Mouse (Mus musculus): ENCODE measurements around the gene Lrmda. TPM values are rescaled to one million over a fixed set of nuclear protein-coding genes. Genes with fewer than 3 reads are reported as not detected.

Lrmda gene
- polyA plus RNA-seq, 1 experiment from 2014 or later = 0.20 TPM

DNA sequence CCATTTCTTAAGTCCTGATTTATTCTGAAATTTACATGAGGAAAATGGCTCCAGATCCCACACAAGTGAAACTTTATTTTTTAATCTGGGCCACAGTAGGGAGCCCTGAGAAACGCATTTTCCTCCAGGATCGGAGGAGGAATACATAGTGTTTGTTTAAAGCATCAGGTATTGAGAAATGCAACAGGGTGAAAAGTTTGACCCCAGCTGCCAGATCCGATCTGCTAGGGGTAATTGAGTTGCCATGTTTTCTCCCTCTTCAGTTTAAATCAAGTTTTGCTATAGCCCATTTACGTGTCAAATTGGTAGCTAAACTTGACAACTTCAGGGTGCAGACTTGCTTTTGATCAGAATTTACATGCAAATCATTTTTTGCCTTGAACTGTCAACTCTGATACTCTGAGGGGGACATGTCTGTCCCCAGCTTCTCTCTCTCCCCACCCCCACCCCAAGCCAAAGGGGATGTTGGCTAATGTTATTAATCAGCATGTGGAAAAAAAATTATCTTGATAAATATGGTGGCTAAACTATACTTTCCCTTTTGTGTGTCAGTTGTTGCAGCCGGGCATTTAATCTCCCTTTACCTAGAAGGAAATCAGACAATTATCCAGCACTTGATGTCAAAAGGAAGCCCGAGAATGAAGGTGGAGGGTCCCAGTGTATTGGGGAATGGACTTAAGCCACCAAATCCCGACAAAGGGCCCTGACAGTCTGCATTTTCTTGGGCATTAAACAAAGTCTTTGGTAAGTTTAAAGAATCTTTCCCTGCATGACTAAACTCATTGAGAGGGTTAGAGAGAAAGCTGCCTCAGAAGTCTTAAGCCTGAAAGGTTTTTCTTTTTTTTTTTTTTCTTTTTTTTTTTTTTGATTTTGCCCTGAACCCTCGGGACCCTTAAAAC, 94.2 kb downstream of the Lrmda start:
- Histone ChIP-seq H3K27ac (ENCODE audit: low read depth, low read length) (no peak overlapping the region), H3K4me2 (replicated peaks; ENCODE audit: low read depth, low read length) (no peak overlapping the region), H3K27me3 (ENCODE audit: control insufficient read depth, insufficient read depth, low read length) (no peaks in the 10 kb centered on the region), H3K9me3 (ENCODE audit: control insufficient read depth, low read length) (no peaks in the 10 kb centered on the region), H3K36me3 (ENCODE audit: control insufficient read depth, insufficient read depth, low read length) (no peaks in the 10 kb centered on the region), H3K4me3 (ENCODE audit: low read depth, low read length) (no peak overlapping the region), H3K4me1 (replicated peaks; ENCODE audit: control insufficient read depth, insufficient read depth, low read length) (no peaks in the 10 kb centered on the region; the same call in 1 of the 2 replicates), H3K9ac (ENCODE audit: low read depth, low read length) (no peak overlapping the region)
- WGBS = 13% methylated on average over 8 of the region's 8 CpGs
- no peak for DNase-seq (ENCODE audit: low spot score)
- ATAC-seq (ENCODE audit: low FRiP score) = no peak

DNA sequence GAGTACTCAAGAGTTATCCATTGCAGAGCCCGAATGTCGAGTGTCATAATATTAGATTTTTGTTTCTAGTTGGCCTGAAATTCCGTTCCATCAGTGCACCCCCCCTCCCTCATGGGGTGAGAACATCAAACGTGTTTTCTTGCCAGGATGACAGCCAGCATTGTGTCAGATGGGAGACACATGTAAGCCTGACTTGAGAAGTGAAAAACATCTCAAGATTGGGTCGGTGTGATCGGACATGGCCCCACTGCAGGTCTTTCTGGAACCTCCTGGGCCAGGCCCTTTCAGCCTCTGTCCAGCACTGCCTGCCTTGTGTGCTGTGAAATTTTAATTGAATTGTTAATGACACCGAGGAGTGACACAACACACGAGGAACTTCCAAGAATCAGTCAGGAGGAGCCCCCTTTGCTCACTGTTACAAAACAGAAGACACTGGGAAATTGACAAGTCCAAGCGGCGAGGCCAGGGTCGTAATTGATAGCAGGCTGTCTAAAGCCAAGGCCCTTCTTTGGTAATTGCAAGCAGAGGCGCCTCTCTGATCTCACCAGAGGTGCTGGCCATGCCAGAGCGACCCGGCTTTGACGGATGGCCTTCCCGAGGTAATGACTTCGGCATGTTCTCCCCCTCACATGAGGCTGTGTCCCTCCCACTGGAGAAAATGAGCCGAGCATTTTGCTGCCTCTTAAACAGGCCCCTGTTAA, 95.3 kb downstream of the Lrmda start:
- ATAC-seq (ENCODE audit: low FRiP score) (peak; percentile 51; the same call in 1 of the 2 replicates), DNase-seq (ENCODE audit: low spot score) (peak; percentile 64)
- no peak overlapping the region for H3K4me3 ChIP-seq (ENCODE audit: low read depth, low read length)
- 10% methylated on average over 18 of the region's 18 CpGs for WGBS
- no peaks in the 10 kb centered on the region for H3K27me3 ChIP-seq (ENCODE audit: control insufficient read depth, insufficient read depth, low read length)
- no peaks in the 10 kb centered on the region; the same call in 1 of the 2 replicates for H3K4me1 ChIP-seq (replicated peaks; ENCODE audit: control insufficient read depth, insufficient read depth, low read length)
- no peak overlapping the region for H3K27ac ChIP-seq (ENCODE audit: low read depth, low read length)
- no peak overlapping the region for H3K9ac ChIP-seq (ENCODE audit: low read depth, low read length)
- H3K9me3 ChIP-seq (ENCODE audit: control insufficient read depth, low read length) = no peaks in the 10 kb centered on the region
- no peak overlapping the region for H3K4me2 ChIP-seq (replicated peaks; ENCODE audit: low read depth, low read length)
- H3K36me3 ChIP-seq (ENCODE audit: control insufficient read depth, insufficient read depth, low read length) = no peaks in the 10 kb centered on the region

DNA sequence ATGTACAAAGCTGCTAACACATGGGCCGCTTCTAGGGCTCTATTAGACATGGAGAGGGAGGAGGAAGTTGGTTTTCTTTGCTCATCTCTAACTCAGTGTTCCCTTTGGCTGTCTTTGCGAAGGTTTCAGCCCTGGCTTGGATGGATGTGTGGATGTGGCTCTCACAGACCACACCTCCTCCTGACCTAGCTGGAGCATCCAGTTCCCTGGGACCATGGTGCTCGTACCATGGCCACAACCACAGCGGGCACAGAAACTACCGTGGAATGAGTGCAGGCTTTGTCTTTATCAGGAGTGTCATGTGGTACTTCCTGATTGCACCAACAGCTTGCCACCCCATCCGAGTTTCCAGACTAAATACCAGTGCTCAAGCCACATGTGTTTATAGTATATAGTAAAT, 98.6 kb downstream of the Lrmda start:
- Histone ChIP-seq H3K4me3 (ENCODE audit: low read depth, low read length) (no peak overlapping the region), H3K4me1 (replicated peaks; ENCODE audit: control insufficient read depth, insufficient read depth, low read length) (no peaks in the 10 kb centered on the region; the same call in 1 of the 2 replicates), H3K9ac (ENCODE audit: low read depth, low read length) (no peak overlapping the region), H3K27me3 (ENCODE audit: control insufficient read depth, insufficient read depth, low read length) (no peaks in the 10 kb centered on the region), H3K27ac (ENCODE audit: low read depth, low read length) (no peak overlapping the region), H3K9me3 (ENCODE audit: control insufficient read depth, low read length) (no peaks in the 10 kb centered on the region), H3K36me3 (ENCODE audit: control insufficient read depth, insufficient read depth, low read length) (no peaks in the 10 kb centered on the region), H3K4me2 (replicated peaks; ENCODE audit: low read depth, low read length) (no peak overlapping the region)
- 87% methylated on average over 6 of the region's 6 CpGs for WGBS
- DNase-seq (ENCODE audit: low spot score) = no peak
- ATAC-seq (ENCODE audit: low FRiP score) = no peak

DNA sequence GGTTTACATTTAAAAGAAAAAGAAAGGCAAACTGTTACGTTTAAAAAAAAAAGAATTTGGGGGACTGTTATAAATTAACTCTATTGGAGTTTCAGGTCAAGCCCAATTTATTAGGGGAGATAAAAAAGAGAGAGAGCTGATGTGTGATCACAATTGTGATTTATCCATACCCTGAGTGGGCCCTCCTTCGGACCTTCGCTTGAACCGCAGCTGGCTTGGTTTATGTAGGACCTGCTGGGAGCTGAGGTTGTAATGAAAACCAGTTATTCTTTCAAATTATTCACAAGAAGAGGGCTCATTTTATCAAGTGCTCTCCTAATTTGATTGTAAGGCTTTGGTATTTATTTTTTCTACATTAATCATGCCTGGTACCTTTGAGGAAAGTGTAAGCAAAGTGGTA, 99.0 kb downstream of the Lrmda start:
- ATAC-seq (ENCODE audit: low FRiP score) = no peak
- no peaks in the 10 kb centered on the region for H3K36me3 ChIP-seq (ENCODE audit: control insufficient read depth, insufficient read depth, low read length)
- H3K27ac ChIP-seq (ENCODE audit: low read depth, low read length) = no peak overlapping the region
- H3K27me3 ChIP-seq (ENCODE audit: control insufficient read depth, insufficient read depth, low read length) = no peaks in the 10 kb centered on the region
- no peaks in the 10 kb centered on the region; the same call in 1 of the 2 replicates for H3K4me1 ChIP-seq (replicated peaks; ENCODE audit: control insufficient read depth, insufficient read depth, low read length)
- H3K4me3 ChIP-seq (ENCODE audit: low read depth, low read length) = no peak overlapping the region
- no peaks in the 10 kb centered on the region for H3K9me3 ChIP-seq (ENCODE audit: control insufficient read depth, low read length)
- 69% methylated on average over 4 of the region's 4 CpGs for WGBS
- DNase-seq (ENCODE audit: low spot score) = no peak
- no peak overlapping the region for H3K4me2 ChIP-seq (replicated peaks; ENCODE audit: low read depth, low read length)
- H3K9ac ChIP-seq (ENCODE audit: low read depth, low read length) = no peak overlapping the region

DNA sequence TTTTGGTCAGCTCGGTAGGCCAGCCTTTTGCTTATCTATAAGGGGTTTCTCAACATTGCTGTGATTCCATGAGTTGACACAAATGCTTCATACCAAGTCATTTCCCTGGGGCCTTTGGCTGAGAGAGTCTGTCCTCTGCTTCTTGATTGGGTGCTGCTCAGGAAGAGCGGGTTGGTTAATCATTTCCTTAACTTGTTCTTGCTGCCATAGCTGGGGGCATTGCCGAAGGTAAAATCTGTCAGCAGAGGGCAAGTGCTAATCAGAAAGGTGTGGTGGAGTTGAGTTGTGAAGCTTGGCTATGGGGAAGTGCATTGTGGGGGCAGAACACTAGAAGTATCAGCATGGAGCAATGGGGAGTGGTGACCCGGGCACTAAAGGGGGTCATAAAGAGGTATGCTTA, 106.8 kb downstream of the Lrmda start:
- Histone ChIP-seq H3K27ac (ENCODE audit: low read depth, low read length) (no peak overlapping the region), H3K27me3 (ENCODE audit: control insufficient read depth, insufficient read depth, low read length) (no peaks in the 10 kb centered on the region), H3K9ac (ENCODE audit: low read depth, low read length) (no peak overlapping the region), H3K36me3 (ENCODE audit: control insufficient read depth, insufficient read depth, low read length) (no peaks in the 10 kb centered on the region), H3K4me2 (replicated peaks; ENCODE audit: low read depth, low read length) (no peak overlapping the region), H3K9me3 (ENCODE audit: control insufficient read depth, low read length) (no peaks in the 10 kb centered on the region), H3K4me3 (ENCODE audit: low read depth, low read length) (no peak overlapping the region), H3K4me1 (replicated peaks; ENCODE audit: control insufficient read depth, insufficient read depth, low read length) (no peaks in the 10 kb centered on the region)
- no peak for DNase-seq (ENCODE audit: low spot score)
- WGBS = 77% methylated on average over 4 of the region's 4 CpGs
- no peak for ATAC-seq (ENCODE audit: low FRiP score)

DNA sequence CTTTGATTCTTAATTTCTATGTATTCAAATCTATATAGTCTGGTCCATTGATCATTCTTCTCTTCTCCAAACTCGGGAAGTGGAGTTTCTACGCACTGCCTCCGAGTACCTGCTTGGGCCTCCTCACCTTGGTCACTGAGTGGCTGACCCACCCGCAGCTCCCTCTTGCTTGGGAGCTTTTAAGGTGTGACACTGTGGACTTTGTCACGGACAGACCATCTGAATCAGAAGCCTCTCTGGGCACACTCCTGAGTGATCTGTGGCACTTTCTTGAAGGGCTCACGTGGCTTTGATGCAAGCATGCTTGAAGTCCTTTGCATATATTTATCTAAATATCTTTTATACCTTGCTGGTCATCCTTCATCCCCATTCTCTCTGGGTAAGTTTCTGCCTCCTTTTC, 107.3 kb downstream of the Lrmda start:
- Histone ChIP-seq H3K4me1 (replicated peaks; ENCODE audit: control insufficient read depth, insufficient read depth, low read length) (no peaks in the 10 kb centered on the region), H3K27me3 (ENCODE audit: control insufficient read depth, insufficient read depth, low read length) (no peaks in the 10 kb centered on the region), H3K9ac (ENCODE audit: low read depth, low read length) (no peak overlapping the region), H3K36me3 (ENCODE audit: control insufficient read depth, insufficient read depth, low read length) (no peaks in the 10 kb centered on the region), H3K4me2 (replicated peaks; ENCODE audit: low read depth, low read length) (no peak overlapping the region), H3K4me3 (ENCODE audit: low read depth, low read length) (no peak overlapping the region), H3K27ac (ENCODE audit: low read depth, low read length) (no peak overlapping the region), H3K9me3 (ENCODE audit: control insufficient read depth, low read length) (no peaks in the 10 kb centered on the region)
- 91% methylated on average over 6 of the region's 6 CpGs for WGBS
- ATAC-seq (ENCODE audit: low FRiP score) (no peak), DNase-seq (ENCODE audit: low spot score) (no peak)

DNA sequence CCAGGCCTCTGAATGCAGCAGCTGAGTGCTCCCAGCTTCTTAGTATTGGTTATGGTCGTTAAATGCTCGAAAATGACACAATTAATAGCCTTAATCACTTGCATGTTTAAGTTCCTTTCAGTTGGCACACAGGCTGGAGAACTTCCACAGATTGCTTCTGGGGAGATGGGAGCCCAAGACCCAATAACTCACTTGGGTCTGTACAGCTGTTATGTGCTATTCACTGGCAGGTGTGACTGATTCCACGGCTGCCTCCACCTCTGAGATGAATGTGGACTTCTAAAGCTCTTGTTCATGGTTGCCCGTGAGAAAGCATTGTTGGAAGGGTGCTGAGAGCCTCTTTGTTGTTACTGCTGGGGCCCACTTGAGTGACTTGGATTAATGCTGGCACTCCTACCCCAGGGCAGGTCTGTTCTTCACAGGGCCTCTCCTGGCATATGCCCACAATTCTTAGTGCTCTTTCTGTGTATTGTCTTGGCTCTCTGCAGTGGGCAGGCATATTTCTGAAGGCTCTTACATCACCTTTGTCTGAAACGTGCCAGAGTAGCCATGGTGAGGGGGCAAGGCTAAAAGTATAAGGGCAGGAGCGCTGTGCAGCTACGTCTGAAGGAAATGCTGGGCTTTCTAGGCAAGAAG, 111.6 kb downstream of the Lrmda start:
- DNase-seq (ENCODE audit: low spot score) = no peak
- no peak overlapping the region for H3K4me3 ChIP-seq (ENCODE audit: low read depth, low read length)
- H3K27ac ChIP-seq (ENCODE audit: low read depth, low read length) = no peak overlapping the region
- no peak for ATAC-seq (ENCODE audit: low FRiP score)
- no peaks in the 10 kb centered on the region for H3K9me3 ChIP-seq (ENCODE audit: control insufficient read depth, low read length)
- no peak overlapping the region for H3K9ac ChIP-seq (ENCODE audit: low read depth, low read length)
- H3K27me3 ChIP-seq (ENCODE audit: control insufficient read depth, insufficient read depth, low read length) = no peaks in the 10 kb centered on the region
- H3K4me1 ChIP-seq (replicated peaks; ENCODE audit: control insufficient read depth, insufficient read depth, low read length) = no peaks in the 10 kb centered on the region
- 67% methylated on average over 7 of the region's 7 CpGs for WGBS
- no peak overlapping the region for H3K4me2 ChIP-seq (replicated peaks; ENCODE audit: low read depth, low read length)
- no peaks in the 10 kb centered on the region for H3K36me3 ChIP-seq (ENCODE audit: control insufficient read depth, insufficient read depth, low read length)

DNA sequence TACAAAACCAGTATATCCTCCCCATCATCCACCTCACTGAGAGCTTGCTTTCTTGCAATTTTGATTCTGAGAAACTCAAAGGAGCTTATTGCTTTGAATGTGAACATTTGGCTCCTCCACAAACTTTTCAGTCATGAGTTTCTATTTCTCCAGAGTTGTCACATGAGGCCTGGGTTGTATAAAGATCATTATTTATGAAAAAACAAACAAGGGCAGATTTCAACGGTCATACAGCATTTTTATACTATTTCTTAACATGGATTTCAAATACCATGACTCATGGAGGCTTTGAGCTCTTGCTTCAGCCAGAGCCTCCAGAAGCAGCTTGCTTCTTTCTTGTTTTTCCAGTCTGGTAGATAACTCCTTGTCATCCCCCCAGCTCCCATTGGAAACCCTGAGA, 119.8 kb downstream of the Lrmda start:
- no peaks in the 10 kb centered on the region for H3K36me3 ChIP-seq (ENCODE audit: control insufficient read depth, insufficient read depth, low read length)
- H3K4me2 ChIP-seq (replicated peaks; ENCODE audit: low read depth, low read length) = no peak overlapping the region
- no peaks in the 10 kb centered on the region for H3K9me3 ChIP-seq (ENCODE audit: control insufficient read depth, low read length)
- no peak overlapping the region for H3K27ac ChIP-seq (ENCODE audit: low read depth, low read length)
- no peaks in the 10 kb centered on the region for H3K4me1 ChIP-seq (replicated peaks; ENCODE audit: control insufficient read depth, insufficient read depth, low read length)
- H3K27me3 ChIP-seq (ENCODE audit: control insufficient read depth, insufficient read depth, low read length) = no peaks in the 10 kb centered on the region
- no peak for ATAC-seq (ENCODE audit: low FRiP score)
- WGBS = 87% methylated on average over 1 of the region's 1 CpGs
- DNase-seq (ENCODE audit: low spot score) = no peak
- H3K9ac ChIP-seq (ENCODE audit: low read depth, low read length) = no peak overlapping the region
- no peak overlapping the region for H3K4me3 ChIP-seq (ENCODE audit: low read depth, low read length)

All from hindbrain, embryonic 11.5 days (tissue).